Mouse (Mus musculus): Measurements from ENCODE around the gene Cenpi. TPM values are rescaled to one million over a fixed set of nuclear protein-coding genes. Genes with fewer than 3 reads are reported as not detected.

Gene Cenpi
- polyA plus RNA-seq, 1 experiment from 2014 or later, result 35.3 TPM

GRCm38 (mm10) chrX:134371279-134371678 is 63.4 kb downstream of the Cenpi start:
- Histone ChIP-seq H3K27ac (no peak overlapping the region), H3K36me3 (no peaks in the 10 kb centered on the region), H3K27me3 (no peaks in the 10 kb centered on the region), H3K9ac (no peak overlapping the region), H3K9me3 (no peaks in the 10 kb centered on the region), H3K4me3 (no peak overlapping the region), H3K4me1 (no peaks in the 10 kb centered on the region), H3K4me2 (no peak overlapping the region)
- no peak for ATAC-seq (ENCODE audit: borderline replicate concordance, extremely low read depth, low FRiP score, low TSS enrichment)
- WGBS, result 13% methylated on average over 2 of the region's 2 CpGs

GRCm38 (mm10) chrX:134374190-134374589 is 66.3 kb downstream of the Cenpi start:
- H3K9ac ChIP-seq, result no peak overlapping the region
- WGBS, result 30% methylated on average over 1 of the region's 1 CpGs
- no peak overlapping the region for H3K27ac ChIP-seq
- ATAC-seq (ENCODE audit: borderline replicate concordance, extremely low read depth, low FRiP score, low TSS enrichment), result no peak
- H3K9me3 ChIP-seq, result no peaks in the 10 kb centered on the region
- no peaks in the 10 kb centered on the region for H3K27me3 ChIP-seq
- H3K36me3 ChIP-seq, result no peaks in the 10 kb centered on the region
- no peak overlapping the region for H3K4me2 ChIP-seq
- H3K4me3 ChIP-seq, result no peak overlapping the region
- no peaks in the 10 kb centered on the region for H3K4me1 ChIP-seq

GRCm38 (mm10) chrX:134384896-134385295 is 77.0 kb downstream of the Cenpi start:
- Histone ChIP-seq H3K4me2 (no peak overlapping the region), H3K9me3 (no peaks in the 10 kb centered on the region), H3K9ac (no peak overlapping the region), H3K27me3 (no peaks in the 10 kb centered on the region), H3K4me3 (no peak overlapping the region), H3K27ac (no peak overlapping the region), H3K4me1 (no peaks in the 10 kb centered on the region), H3K36me3 (no peaks in the 10 kb centered on the region)
- ATAC-seq (ENCODE audit: borderline replicate concordance, extremely low read depth, low FRiP score, low TSS enrichment), result no peak
- 52% methylated on average over 6 of the region's 6 CpGs for WGBS

GRCm38 (mm10) chrX:134398972-134399371 is 91.1 kb downstream of the Cenpi start:
- Histone ChIP-seq H3K4me3 (no peak overlapping the region), H3K9me3 (no peaks in the 10 kb centered on the region), H3K27ac (no peak overlapping the region), H3K27me3 (no peaks in the 10 kb centered on the region), H3K9ac (no peak overlapping the region), H3K36me3 (no peaks in the 10 kb centered on the region), H3K4me2 (no peak overlapping the region), H3K4me1 (no peaks in the 10 kb centered on the region)
- ATAC-seq (ENCODE audit: borderline replicate concordance, extremely low read depth, low FRiP score, low TSS enrichment), result no peak
- 56% methylated on average over 2 of the region's 2 CpGs for WGBS

- Histone ChIP-seq H3K4me3 (peak within 1 kb of the TSS; percentile 38), H3K4me1 (no peaks in the 10 kb centered on the region), H3K4me2 (peak within 1 kb of the TSS; percentile 62), H3K9ac (peak within 1 kb of the TSS; percentile 16; the same call in 1 of the 2 replicates), H3K9me3 (no peaks in the 10 kb centered on the region), H3K36me3 (no peaks in the 10 kb centered on the region), H3K27ac (no peak within 1 kb of the TSS), H3K27me3 (no peaks in the 10 kb centered on the region)
- ATAC-seq (ENCODE audit: borderline replicate concordance, extremely low read depth, low FRiP score, low TSS enrichment), result peak; percentile 35; the same call in 1 of the 2 replicates
- WGBS, result 19% methylated on average over 15 of the region's 15 CpGs
Measured at GRCm38 (mm10) chrX:134403863-134404583, 96.1 kb downstream of the Cenpi start, which contains the start of gene Drp2. Drp2 (plus strand) TSS chrX:134404551.

GRCm38 (mm10) chrX:134404584-134404955 is 96.7 kb downstream of the Cenpi start:
- ATAC-seq (ENCODE audit: borderline replicate concordance, extremely low read depth, low FRiP score, low TSS enrichment), result peak; percentile 49; the same call in 1 of the 2 replicates
- no peaks in the 10 kb centered on the region for H3K27me3 ChIP-seq

GRCm38 (mm10) chrX:134409354-134409900 is 101.5 kb downstream of the Cenpi start:
- no peaks in the 10 kb centered on the region for H3K4me1 ChIP-seq
- ATAC-seq (ENCODE audit: borderline replicate concordance, extremely low read depth, low FRiP score, low TSS enrichment), result no peak
- no peak overlapping the region for H3K27ac ChIP-seq
- H3K27me3 ChIP-seq, result no peaks in the 10 kb centered on the region
- no peak overlapping the region for H3K4me2 ChIP-seq
- H3K9ac ChIP-seq, result no peak overlapping the region
- H3K36me3 ChIP-seq, result no peaks in the 10 kb centered on the region
- 85% methylated on average over 6 of the region's 6 CpGs for WGBS
- no peak overlapping the region for H3K4me3 ChIP-seq
- H3K9me3 ChIP-seq, result no peaks in the 10 kb centered on the region

More at GRCm38 (mm10) chrX:134404584-134404955, 96.7 kb downstream of the Cenpi start:
- no peak overlapping the region for H3K27ac ChIP-seq
- H3K4me3 ChIP-seq, result peak overlapping the region; percentile 38
- H3K9ac ChIP-seq, result peak overlapping the region; percentile 16; the same call in 1 of the 2 replicates
- H3K9me3 ChIP-seq, result no peaks in the 10 kb centered on the region
- WGBS, result 24% methylated on average over 12 of the region's 14 CpGs
- peak overlapping the region; percentile 62 for H3K4me2 ChIP-seq
- no peaks in the 10 kb centered on the region for H3K36me3 ChIP-seq
- H3K4me1 ChIP-seq, result no peaks in the 10 kb centered on the region

DNA sequence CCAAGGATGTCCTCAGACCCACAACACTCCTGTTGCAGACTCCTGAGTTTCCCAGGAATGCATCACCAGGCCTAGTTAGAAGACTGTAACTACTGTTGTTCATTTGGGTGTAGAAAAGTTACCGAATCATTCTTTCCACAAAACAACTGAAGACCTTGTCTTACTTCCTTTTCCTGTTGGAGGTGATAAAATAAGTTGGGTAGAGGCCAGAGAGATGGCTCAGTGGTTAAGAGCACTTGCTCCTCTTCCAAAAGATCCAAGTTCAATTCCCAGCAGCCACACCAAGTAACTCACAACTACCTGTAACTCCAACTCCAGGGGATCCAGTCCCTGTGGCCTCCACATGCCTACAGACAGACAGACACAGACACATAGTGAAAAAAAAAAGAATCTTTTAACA is 104.2 kb downstream of the Cenpi start:
- WGBS, result 100% methylated on average over 1 of the region's 1 CpGs
- no peaks in the 10 kb centered on the region for H3K4me1 ChIP-seq
- no peak overlapping the region for H3K4me3 ChIP-seq
- no peak overlapping the region for H3K4me2 ChIP-seq
- H3K27me3 ChIP-seq, result no peaks in the 10 kb centered on the region
- H3K9ac ChIP-seq, result no peak overlapping the region
- H3K27ac ChIP-seq, result no peak overlapping the region
- ATAC-seq (ENCODE audit: borderline replicate concordance, extremely low read depth, low FRiP score, low TSS enrichment), result no peak
- H3K9me3 ChIP-seq, result no peaks in the 10 kb centered on the region
- no peaks in the 10 kb centered on the region for H3K36me3 ChIP-seq

Other genes starting within 250 kb of the Cenpi start
- gene Cstf2, start 248.9 kb upstream of the Cenpi start, polyA plus RNA-seq (2015; fragmentation: Nextera tagmentation; extraction: Ambion mirVana), result 48.1 and 48.9 TPM in 2 replicates
- 0.22 and 0.36 TPM in 2 replicates for gene Xkrx, start 146.0 kb upstream of the Cenpi start, polyA plus RNA-seq (2015; fragmentation: Nextera tagmentation; extraction: Ambion mirVana)
- 0.09 TPM in 1 of 2 replicates, not detected in the other for gene Arl13a, start 120.6 kb upstream of the Cenpi start, polyA plus RNA-seq (2015; fragmentation: Nextera tagmentation; extraction: Ambion mirVana)
- 1.6 and 1.9 TPM in 2 replicates for gene Nox1, start 86.1 kb upstream of the Cenpi start, polyA plus RNA-seq (2015; fragmentation: Nextera tagmentation; extraction: Ambion mirVana)
- 18.5 and 21.7 TPM in 2 replicates for gene Trmt2b, start 31.1 kb upstream of the Cenpi start, polyA plus RNA-seq (2015; fragmentation: Nextera tagmentation; extraction: Ambion mirVana)
- gene Tmem35a, start 12.9 kb upstream of the Cenpi start, polyA plus RNA-seq (2015; fragmentation: Nextera tagmentation; extraction: Ambion mirVana), result 3.9 and 4.8 TPM in 2 replicates
- gene Drp2, start 96.5 kb downstream of the Cenpi start, polyA plus RNA-seq (2015; fragmentation: Nextera tagmentation; extraction: Ambion mirVana), result 0.49 and 0.67 TPM in 2 replicates
- not detected in 2 replicates for gene Taf7l, start 168.4 kb downstream of the Cenpi start, polyA plus RNA-seq (2015; fragmentation: Nextera tagmentation; extraction: Ambion mirVana)
- 75.1 and 75.2 TPM in 2 replicates for gene Timm8a1, start 233.8 kb downstream of the Cenpi start, polyA plus RNA-seq (2015; fragmentation: Nextera tagmentation; extraction: Ambion mirVana)

All from lung, embryonic 15.5 days (tissue).